Mouse (Mus musculus): ENCODE data around the gene Scml4. TPM values are rescaled to one million over a fixed set of nuclear protein-coding genes. Genes with fewer than 3 reads are reported as not detected.
A peak's percentile ranks its signal among the peaks of the same experiment; 100 is the strongest.

The Scml4 gene
- polyA plus RNA-seq, 1 experiment from 2014 or later, result 0.91 TPM

GRCm38 (mm10) chr10:42945316-42945715 lies 85.1 kb downstream of the Scml4 start:
- 58% methylated on average over 4 of the region's 4 CpGs for WGBS (ENCODE audit: insufficient replicate concordance)

GRCm38 (mm10) chr10:42947336-42947735 lies 87.2 kb downstream of the Scml4 start:
- Histone ChIP-seq H3K9me3 (replicated peaks; ENCODE audit: control insufficient read depth, low read length) (no peaks in the 10 kb centered on the region), H3K4me3 (ENCODE audit: low read depth, low read length) (no peak overlapping the region), H3K36me3 (ENCODE audit: control insufficient read depth, insufficient read depth) (no peaks in the 10 kb centered on the region), H3K4me1 (ENCODE audit: control insufficient read depth, low read depth, low read length) (no peaks in the 10 kb centered on the region), H3K9ac (ENCODE audit: low read depth, low read length) (no peak overlapping the region), H3K4me2 (ENCODE audit: low read depth, low read length) (no peak overlapping the region), H3K27ac (ENCODE audit: low read length) (no peak overlapping the region), H3K27me3 (ENCODE audit: control insufficient read depth, insufficient read depth, low read depth, low read length) (no peaks in the 10 kb centered on the region; the same call in 1 of the 2 replicates)
- no peak for ATAC-seq (ENCODE audit: low read depth)
- 66% methylated on average over 5 of the region's 5 CpGs for WGBS (ENCODE audit: insufficient replicate concordance)

More at GRCm38 (mm10) chr10:42945316-42945715, 85.1 kb downstream of the Scml4 start:
- Histone ChIP-seq H3K9me3 (replicated peaks; ENCODE audit: control insufficient read depth, low read length) (no peaks in the 10 kb centered on the region), H3K4me3 (ENCODE audit: low read depth, low read length) (no peak overlapping the region), H3K36me3 (ENCODE audit: control insufficient read depth, insufficient read depth) (no peaks in the 10 kb centered on the region), H3K9ac (ENCODE audit: low read depth, low read length) (no peak overlapping the region), H3K4me2 (ENCODE audit: low read depth, low read length) (no peak overlapping the region), H3K27me3 (ENCODE audit: control insufficient read depth, insufficient read depth, low read depth, low read length) (no peaks in the 10 kb centered on the region), H3K27ac (ENCODE audit: low read length) (no peak overlapping the region), H3K4me1 (ENCODE audit: control insufficient read depth, low read depth, low read length) (no peaks in the 10 kb centered on the region)
- ATAC-seq (ENCODE audit: low read depth), result no peak

GRCm38 (mm10) chr10:42950252-42950751 lies 90.1 kb downstream of the Scml4 start:
- Histone ChIP-seq H3K4me3 (ENCODE audit: low read depth, low read length) (no peak overlapping the region), H3K9me3 (replicated peaks; ENCODE audit: control insufficient read depth, low read length) (no peaks in the 10 kb centered on the region), H3K27ac (ENCODE audit: low read length) (no peak overlapping the region), H3K4me1 (ENCODE audit: control insufficient read depth, low read depth, low read length) (no peaks in the 10 kb centered on the region), H3K27me3 (ENCODE audit: control insufficient read depth, insufficient read depth, low read depth, low read length) (peaks cover 2% of the 10 kb centered on the region), H3K9ac (ENCODE audit: low read depth, low read length) (no peak overlapping the region), H3K36me3 (ENCODE audit: control insufficient read depth, insufficient read depth) (no peaks in the 10 kb centered on the region), H3K4me2 (ENCODE audit: low read depth, low read length) (peak overlapping the region; percentile 25; the same call in 1 of the 2 replicates)
- WGBS (ENCODE audit: insufficient replicate concordance), result 2% methylated on average over 7 of the region's 8 CpGs
- ATAC-seq (ENCODE audit: low read depth), result peak; percentile 84

- Histone ChIP-seq H3K9ac (ENCODE audit: low read depth, low read length) (no peak overlapping the region), H3K36me3 (ENCODE audit: control insufficient read depth, insufficient read depth) (no peaks in the 10 kb centered on the region), H3K4me1 (ENCODE audit: control insufficient read depth, low read depth, low read length) (no peaks in the 10 kb centered on the region), H3K27ac (ENCODE audit: low read length) (no peak overlapping the region), H3K4me3 (ENCODE audit: low read depth, low read length) (no peak overlapping the region), H3K4me2 (ENCODE audit: low read depth, low read length) (no peak overlapping the region), H3K9me3 (replicated peaks; ENCODE audit: control insufficient read depth, low read length) (no peaks in the 10 kb centered on the region), H3K27me3 (ENCODE audit: control insufficient read depth, insufficient read depth, low read depth, low read length) (peaks cover 2% of the 10 kb centered on the region)
- WGBS (ENCODE audit: insufficient replicate concordance), result 43% methylated on average over 20 of the region's 20 CpGs
- no peak for ATAC-seq (ENCODE audit: low read depth)
Observed at GRCm38 (mm10) chr10:42951078-42952045, 91.2 kb downstream of the Scml4 start.

GRCm38 (mm10) chr10:42952046-42952420 lies 91.9 kb downstream of the Scml4 start:
- H3K9ac ChIP-seq (ENCODE audit: low read depth, low read length), result no peak overlapping the region
- no peaks in the 10 kb centered on the region for H3K4me1 ChIP-seq (ENCODE audit: control insufficient read depth, low read depth, low read length)
- ATAC-seq (ENCODE audit: low read depth), result no peak
- no peaks in the 10 kb centered on the region for H3K36me3 ChIP-seq (ENCODE audit: control insufficient read depth, insufficient read depth)
- no peak overlapping the region for H3K4me2 ChIP-seq (ENCODE audit: low read depth, low read length)
- no peaks in the 10 kb centered on the region for H3K9me3 ChIP-seq (replicated peaks; ENCODE audit: control insufficient read depth, low read length)
- no peak overlapping the region for H3K4me3 ChIP-seq (ENCODE audit: low read depth, low read length)
- 14% methylated on average over 9 of the region's 9 CpGs for WGBS (ENCODE audit: insufficient replicate concordance)
- H3K27ac ChIP-seq (ENCODE audit: low read length), result no peak overlapping the region
- H3K27me3 ChIP-seq (ENCODE audit: control insufficient read depth, insufficient read depth, low read depth, low read length), result peaks cover 2% of the 10 kb centered on the region

GRCm38 (mm10) chr10:42953601-42954000 lies 93.4 kb downstream of the Scml4 start:
- no peaks in the 10 kb centered on the region for H3K4me1 ChIP-seq (ENCODE audit: control insufficient read depth, low read depth, low read length)
- 36% methylated on average over 5 of the region's 5 CpGs for WGBS (ENCODE audit: insufficient replicate concordance)
- H3K9me3 ChIP-seq (replicated peaks; ENCODE audit: control insufficient read depth, low read length), result no peaks in the 10 kb centered on the region
- no peak overlapping the region for H3K4me3 ChIP-seq (ENCODE audit: low read depth, low read length)
- no peak overlapping the region for H3K4me2 ChIP-seq (ENCODE audit: low read depth, low read length)
- H3K9ac ChIP-seq (ENCODE audit: low read depth, low read length), result no peak overlapping the region
- peaks cover 5% of the 10 kb centered on the region for H3K27me3 ChIP-seq (ENCODE audit: control insufficient read depth, insufficient read depth, low read depth, low read length)
- no peak for ATAC-seq (ENCODE audit: low read depth)
- no peak overlapping the region for H3K27ac ChIP-seq (ENCODE audit: low read length)
- no peaks in the 10 kb centered on the region for H3K36me3 ChIP-seq (ENCODE audit: control insufficient read depth, insufficient read depth)

- no peak overlapping the region for H3K9ac ChIP-seq (ENCODE audit: low read depth, low read length)
- no peaks in the 10 kb centered on the region for H3K36me3 ChIP-seq (ENCODE audit: control insufficient read depth, insufficient read depth)
- H3K4me1 ChIP-seq (ENCODE audit: control insufficient read depth, low read depth, low read length), result no peaks in the 10 kb centered on the region
- no peak overlapping the region for H3K27ac ChIP-seq (ENCODE audit: low read length)
- no peaks in the 10 kb centered on the region for H3K9me3 ChIP-seq (replicated peaks; ENCODE audit: control insufficient read depth, low read length)
- WGBS (ENCODE audit: insufficient replicate concordance), result 85% methylated on average over 3 of the region's 3 CpGs
- H3K4me3 ChIP-seq (ENCODE audit: low read depth, low read length), result no peak overlapping the region
- H3K4me2 ChIP-seq (ENCODE audit: low read depth, low read length), result no peak overlapping the region
- H3K27me3 ChIP-seq (ENCODE audit: control insufficient read depth, insufficient read depth, low read depth, low read length), result peaks cover 5% of the 10 kb centered on the region
- no peak for ATAC-seq (ENCODE audit: low read depth)
Observed at GRCm38 (mm10) chr10:42955205-42955604, 95.0 kb downstream of the Scml4 start.

- WGBS (ENCODE audit: insufficient replicate concordance), result 8% methylated on average over 21 of the region's 21 CpGs
- no peak for ATAC-seq (ENCODE audit: low read depth)
- H3K9ac ChIP-seq (ENCODE audit: low read depth, low read length), result no peak overlapping the region
Observed at GRCm38 (mm10) chr10:42957881-42958651, 97.9 kb downstream of the Scml4 start.

More at GRCm38 (mm10) chr10:42957881-42958651, 97.9 kb downstream of the Scml4 start:
- Histone ChIP-seq H3K27me3 (ENCODE audit: control insufficient read depth, insufficient read depth, low read depth, low read length) (peaks cover 5% of the 10 kb centered on the region), H3K4me1 (ENCODE audit: control insufficient read depth, low read depth, low read length) (peaks cover 2% of the 10 kb centered on the region; the same call in 1 of the 2 replicates), H3K4me2 (ENCODE audit: low read depth, low read length) (peak overlapping the region; percentile 26), H3K9me3 (replicated peaks; ENCODE audit: control insufficient read depth, low read length) (no peaks in the 10 kb centered on the region), H3K4me3 (ENCODE audit: low read depth, low read length) (no peak overlapping the region), H3K36me3 (ENCODE audit: control insufficient read depth, insufficient read depth) (no peaks in the 10 kb centered on the region), H3K27ac (ENCODE audit: low read length) (no peak overlapping the region)

All from liver, embryonic 16.5 days (tissue).